Mouse (Mus musculus): Measurements from ENCODE around the gene Itih3. TPM values are rescaled to one million over a fixed set of nuclear protein-coding genes. Genes with fewer than 3 reads are reported as not detected.

Itih3 gene
- polyA plus RNA-seq, 1 experiment, result 0.42 TPM

- DNase-seq (ENCODE audit: low read depth, low spot score), result no peak
- 91% methylated on average over 10 of the region's 10 CpGs for WGBS
Observed at GRCm38 (mm10) chr14:30868826-30869225, 54.7 kb downstream of the Itih3 start.

- WGBS, result 26% methylated on average over 5 of the region's 5 CpGs
- DNase-seq (ENCODE audit: low read depth, low spot score), result peak; percentile 42
Observed at GRCm38 (mm10) chr14:30867042-30867441, 56.5 kb downstream of the Itih3 start.

GRCm38 (mm10) chr14:30865311-30865710 lies 58.2 kb downstream of the Itih3 start:
- WGBS, result 78% methylated on average over 3 of the region's 3 CpGs
- no peak for DNase-seq (ENCODE audit: low read depth, low spot score)

GRCm38 (mm10) chr14:30862368-30862767 lies 61.2 kb downstream of the Itih3 start:
- no peak for DNase-seq (ENCODE audit: low read depth, low spot score)
- WGBS, result 47% methylated on average over 9 of the region's 9 CpGs

- DNase-seq (ENCODE audit: low read depth, low spot score), result peak; percentile 40
Observed at GRCm38 (mm10) chr14:30861421-30862125, 62.0 kb downstream of the Itih3 start.

More at GRCm38 (mm10) chr14:30861421-30862125, 62.0 kb downstream of the Itih3 start:
- 19% methylated on average over 16 of the region's 16 CpGs for WGBS

Other genes starting within 250 kb of the Itih3 start
- 1.8 and 1.9 TPM in 2 replicates for gene Sfmbt1, start 208.9 kb downstream of the Itih3 start, polyA plus RNA-seq (2012; rRNA removed)
- 8.1 and 9.1 TPM in 2 replicates for gene Tmem110, start 98.2 kb downstream of the Itih3 start, polyA plus RNA-seq (2012; rRNA removed)
- gene Mustn1, start 44.6 kb downstream of the Itih3 start, polyA plus RNA-seq (2012; rRNA removed), result 42.7 and 49.2 TPM in 2 replicates
- 0.02 and 0.03 TPM in 2 replicates for gene Itih4, start 37.3 kb downstream of the Itih3 start, polyA plus RNA-seq (2012; rRNA removed)
- 0.04 TPM in 1 of 2 replicates, not detected in the other for gene Itih1, start 19.5 kb upstream of the Itih3 start, polyA plus RNA-seq (2012; rRNA removed)
- gene Nek4, start 27.6 kb upstream of the Itih3 start, polyA plus RNA-seq (2012; rRNA removed), result 1.5 and 2.9 TPM in 2 replicates
- 9.9 and 10.1 TPM in 2 replicates for gene Glt8d1, start 77.6 kb upstream of the Itih3 start, polyA plus RNA-seq (2012; rRNA removed)
- gene Spcs1, start 77.9 kb upstream of the Itih3 start, polyA plus RNA-seq (2012; rRNA removed), result 206 TPM in 2 replicates
- 6.0 and 9.7 TPM in 2 replicates for gene Pbrm1, start 95.4 kb upstream of the Itih3 start, polyA plus RNA-seq (2012; rRNA removed)
- 20.7 and 21.0 TPM in 2 replicates for gene Gnl3, start 95.4 kb upstream of the Itih3 start, polyA plus RNA-seq (2012; rRNA removed)
- 25.4 and 30.4 TPM in 2 replicates for gene Smim4, start 205.2 kb upstream of the Itih3 start, polyA plus RNA-seq (2012; rRNA removed)
- 9.5 and 9.8 TPM in 2 replicates for gene Nt5dc2, start 207.3 kb upstream of the Itih3 start, polyA plus RNA-seq (2012; rRNA removed)
- gene Stab1, start 244.9 kb upstream of the Itih3 start, polyA plus RNA-seq (2012; rRNA removed), result 39.2 and 72.8 TPM in 2 replicates

Measured in large intestine, adult 2 months (tissue).